Mouse (Mus musculus): ENCODE measurements around the gene Pik3r2.

DNA sequence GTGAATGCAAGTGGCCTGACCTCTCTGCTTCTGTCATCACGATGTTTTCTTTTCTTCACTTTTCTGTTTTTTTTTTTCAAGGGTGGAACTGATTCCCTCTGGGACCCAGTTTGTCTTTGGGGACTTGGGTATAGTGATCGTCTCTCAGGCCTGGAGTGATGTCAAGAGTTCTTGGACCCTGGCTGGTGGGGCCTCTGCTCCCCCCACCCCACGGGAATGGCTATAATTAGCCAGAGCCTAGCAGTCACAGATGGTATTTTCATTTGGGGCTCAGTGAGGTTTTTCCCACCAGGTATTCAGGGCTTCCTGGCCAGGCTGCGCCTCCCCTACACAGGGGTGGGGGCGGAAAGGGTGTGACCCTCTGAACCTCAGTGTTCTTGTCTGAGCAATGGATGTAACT, 34.9 kb downstream of the Pik3r2 start:
- TF ChIP-seq CTCF (IDR thresholded peaks at IDR 0.05) (no peak), EP300 (IDR thresholded peaks at IDR 0.05) (no peak)

All from lung, postnatal 0 days (tissue).